Mouse (Mus musculus) right cerebral cortex, adult 2 months (tissue): ENCODE measurements around the gene Fam160a1.

Source experiments
- DNase-seq, 2 experiments: peaks; one replicate each; pipeline ENCODE4 v3.0.0; 2021 to 2022; ENCODE audit warnings: low spot score in 2 of 2

The Fam160a1 gene

DNA sequence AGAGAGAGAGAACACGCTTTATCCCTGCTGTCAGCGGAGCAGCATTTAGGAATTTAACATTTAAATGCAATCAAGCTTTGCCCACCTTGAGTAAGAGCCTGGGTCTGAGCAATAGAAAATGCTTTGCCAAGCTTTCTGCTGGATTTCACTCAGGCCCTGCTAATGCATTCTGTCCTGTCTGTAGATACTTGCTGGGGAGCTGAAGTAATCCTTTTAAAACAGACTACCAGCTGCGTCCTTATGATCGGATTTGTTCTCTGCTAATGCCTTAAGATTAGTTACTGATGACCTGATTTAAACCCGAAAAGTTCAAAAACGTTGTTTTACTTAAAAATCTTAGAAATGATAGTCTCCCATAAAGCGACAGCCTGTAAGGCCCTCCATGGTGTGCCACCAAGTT lies 136.0 kb downstream of the Fam160a1 start:
- no peak for DNase-seq

DNA sequence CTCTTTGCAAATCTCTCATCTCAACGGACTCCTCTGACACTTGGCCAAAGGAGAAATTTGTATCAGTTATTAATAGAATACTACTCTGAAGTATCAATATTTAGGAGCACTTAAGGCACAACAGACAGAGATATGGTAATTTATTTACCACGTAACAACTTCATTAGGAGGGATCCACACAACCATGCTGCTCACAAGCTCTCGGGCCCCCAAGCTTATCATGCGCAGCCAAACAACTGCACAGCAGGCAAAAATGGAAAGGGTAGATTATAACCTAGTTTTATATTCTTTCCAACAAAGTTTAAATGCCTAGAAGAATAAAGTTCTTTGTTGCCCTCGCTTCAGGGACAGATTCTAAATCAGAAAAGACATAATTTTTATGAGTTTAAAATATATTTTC lies 137.1 kb downstream of the Fam160a1 start:
- DNase-seq, result no peak

DNA sequence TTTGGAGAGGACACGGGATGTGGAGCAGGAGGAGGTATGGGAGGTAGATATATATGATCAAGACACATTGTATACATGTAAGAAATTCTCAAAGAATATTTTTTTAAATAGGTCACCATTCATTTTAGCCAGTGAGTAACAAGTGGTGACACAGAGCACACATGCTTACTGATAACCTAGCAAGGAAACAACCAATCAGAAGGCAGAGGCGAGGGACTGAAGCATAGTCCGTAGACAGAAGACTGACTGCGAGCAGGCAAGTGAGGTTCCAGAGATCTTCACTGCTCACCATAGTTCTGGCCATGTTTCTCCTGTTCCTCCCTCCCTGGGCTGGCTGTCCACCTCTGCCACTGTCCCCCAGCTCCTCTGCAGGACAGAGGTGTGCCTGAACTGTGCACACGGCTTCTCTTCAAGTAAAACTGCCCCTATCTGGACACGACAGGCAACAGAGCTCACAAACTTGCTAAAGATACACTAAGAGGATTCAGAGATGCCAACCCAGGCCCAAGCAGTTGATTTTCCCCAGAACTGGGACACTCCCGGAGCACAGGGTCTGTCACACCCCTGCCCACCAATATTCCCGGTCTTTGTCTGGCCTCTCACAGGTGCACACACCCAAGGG lies 137.7 kb downstream of the Fam160a1 start:
- DNase-seq, result no peak

DNA sequence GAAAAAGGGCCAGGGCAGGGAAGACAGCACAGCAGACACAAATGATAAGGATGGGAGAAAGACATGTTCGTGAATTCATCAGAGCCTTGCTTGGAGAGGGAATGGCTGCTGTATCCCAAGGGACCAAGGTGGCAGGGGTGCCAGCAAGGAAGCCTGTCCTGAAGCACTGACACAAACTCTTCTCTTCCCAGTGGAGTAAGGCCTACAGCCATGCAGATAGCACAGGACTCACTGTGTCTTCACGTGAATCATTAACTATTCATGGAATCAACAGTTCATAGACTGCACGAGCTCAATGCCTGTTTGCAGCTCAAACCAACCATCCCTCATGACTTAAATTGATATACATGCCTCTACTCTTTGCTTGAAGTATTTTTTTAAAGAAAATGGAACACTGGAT lies 139.1 kb downstream of the Fam160a1 start:
- DNase-seq, result no peak

DNA sequence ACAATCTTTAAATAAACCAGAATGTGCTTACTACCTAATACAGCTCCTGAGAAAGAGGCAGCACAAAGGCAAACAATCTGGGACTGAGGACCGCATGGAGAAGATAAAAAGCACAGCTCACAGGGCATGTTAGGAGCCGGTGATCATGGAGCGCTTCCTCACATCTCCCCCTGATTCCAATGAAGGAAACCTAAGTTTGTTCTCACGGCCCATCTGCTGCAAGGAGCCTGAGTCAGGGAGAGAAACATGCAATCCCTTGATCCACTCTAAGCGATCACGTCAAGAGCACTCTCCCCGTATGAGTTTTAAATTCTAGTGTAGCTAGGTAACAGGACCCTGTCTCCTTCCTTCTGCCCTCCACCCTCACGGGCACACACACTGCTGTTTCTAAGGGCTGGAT lies 140.0 kb downstream of the Fam160a1 start:
- DNase-seq, result no peak

DNA sequence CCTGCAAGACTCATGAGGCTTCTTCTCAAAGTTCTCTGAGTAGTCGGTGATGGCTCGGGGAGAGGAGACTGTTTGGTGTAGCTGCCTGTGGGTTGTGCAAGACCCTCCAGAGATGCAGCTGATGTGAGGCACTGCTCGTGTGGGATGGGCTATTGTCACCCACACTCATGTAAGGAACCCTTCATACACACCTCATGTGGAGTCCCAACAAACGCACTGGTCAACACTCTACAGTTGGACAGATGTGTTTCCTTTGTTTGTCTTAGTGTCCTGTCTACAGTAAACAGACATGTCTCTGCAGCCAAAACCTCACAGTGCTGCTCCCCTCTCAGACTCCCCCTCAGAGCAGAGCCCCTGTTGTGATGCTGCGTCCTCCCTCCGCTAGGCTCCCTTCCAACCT lies 147.2 kb downstream of the Fam160a1 start:
- DNase-seq, result no peak

DNA sequence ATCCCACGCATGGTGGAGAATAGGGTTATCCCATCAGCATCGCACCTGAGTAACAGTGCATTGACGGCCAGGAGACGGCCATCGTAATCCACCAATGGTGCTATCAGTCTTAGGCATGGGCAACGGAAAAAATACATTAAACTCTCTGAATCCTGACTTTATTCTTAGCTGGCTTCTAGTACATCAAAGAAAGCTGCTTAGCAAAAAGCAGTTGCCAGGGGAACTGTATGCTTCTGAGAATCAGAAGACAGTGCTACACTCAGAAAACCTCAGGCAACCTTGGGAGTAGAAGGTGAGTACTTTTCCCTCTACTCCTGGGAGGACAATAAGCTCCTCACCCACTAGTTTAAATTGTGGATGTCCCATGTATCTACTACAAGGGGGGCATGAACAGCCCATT lies 149.4 kb downstream of the Fam160a1 start:
- peak in 1 of 2 experiments; percentile 32 for DNase-seq

DNA sequence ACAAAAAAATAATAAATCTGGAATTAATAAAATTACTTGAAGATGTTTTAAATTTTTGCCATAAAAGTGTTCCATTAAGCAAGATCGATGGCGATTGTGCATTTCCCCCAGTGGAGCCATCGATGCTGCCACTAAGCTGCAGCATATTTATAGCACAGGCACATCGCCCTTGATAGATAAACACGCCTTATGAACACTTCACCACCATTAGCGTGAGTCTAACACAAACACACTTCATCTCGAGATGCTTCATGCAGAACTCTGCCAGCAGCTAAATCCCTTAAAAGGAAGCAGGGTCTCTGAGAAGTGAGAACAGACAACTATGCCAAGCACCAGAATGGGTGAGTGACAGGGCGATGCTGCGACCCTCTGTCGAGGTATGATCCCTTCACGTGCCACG lies 150.4 kb downstream of the Fam160a1 start:
- DNase-seq, result no peak

DNA sequence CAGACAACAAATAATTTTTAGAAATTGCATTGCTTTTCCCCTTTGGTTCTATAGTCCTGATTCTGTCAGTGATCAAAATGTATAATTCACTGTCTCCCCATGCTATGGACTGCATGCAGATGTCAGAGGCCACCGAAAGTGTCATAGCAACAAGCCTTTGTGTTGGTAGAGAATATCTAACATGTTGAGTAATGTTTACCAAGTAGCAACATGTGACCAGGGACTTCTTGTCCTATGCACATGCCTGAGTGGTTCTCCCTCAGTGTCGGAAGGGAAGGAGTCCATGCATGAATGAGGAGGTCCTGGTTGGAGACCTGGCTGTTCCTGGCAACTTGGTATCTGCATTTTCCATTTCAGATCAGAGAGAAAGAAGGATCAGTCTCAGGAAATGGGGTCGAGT lies 150.9 kb downstream of the Fam160a1 start:
- no peak for DNase-seq

DNA sequence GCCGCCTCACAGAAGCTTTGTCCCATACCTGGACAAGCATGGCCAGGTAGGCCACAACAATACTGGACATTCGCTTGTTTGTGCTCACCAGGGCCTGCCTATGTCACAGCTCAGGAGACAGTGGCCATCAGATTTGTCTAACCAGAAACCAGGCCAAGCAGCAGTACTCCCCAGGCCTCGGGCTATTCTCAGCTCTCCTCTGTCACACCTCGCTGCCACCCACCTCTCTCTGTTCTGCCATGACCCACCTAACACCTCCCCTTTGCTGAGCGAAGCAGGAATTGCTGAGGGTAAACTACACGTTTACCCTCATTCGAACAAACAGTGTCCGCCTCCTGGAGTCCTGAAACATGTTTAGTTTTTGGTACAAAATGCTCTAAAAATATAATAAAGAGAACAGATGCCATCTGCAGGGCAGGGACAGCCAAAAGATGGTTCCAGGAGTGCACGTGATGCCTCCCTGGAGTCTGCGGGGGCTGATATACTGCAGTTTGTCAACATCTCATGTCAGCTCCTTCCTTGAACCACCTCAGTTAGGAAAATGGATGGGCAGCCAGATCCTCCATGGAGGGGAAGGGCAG lies 152.4 kb downstream of the Fam160a1 start:
- peak; percentile 70 to 76 for DNase-seq

DNA sequence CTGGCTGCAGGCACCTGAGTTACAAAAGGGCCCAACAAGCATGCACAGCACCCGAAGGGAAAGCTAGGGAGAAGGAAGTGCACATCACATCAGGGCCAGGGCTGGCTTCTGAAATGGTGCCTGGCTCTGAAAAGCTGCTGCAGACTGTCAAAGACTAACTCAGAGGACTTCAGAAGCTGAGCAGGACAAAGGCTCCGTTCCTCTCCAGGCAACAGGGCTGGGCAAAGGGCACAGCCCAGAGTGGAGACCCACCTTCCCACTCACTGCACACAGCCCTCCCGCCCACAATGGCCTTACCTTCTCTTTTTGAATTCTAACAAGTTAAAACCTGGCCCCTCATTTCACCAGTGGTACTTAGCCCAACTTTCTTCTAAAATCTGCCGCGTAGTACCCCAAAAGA lies 153.3 kb downstream of the Fam160a1 start:
- DNase-seq, result no peak

DNA sequence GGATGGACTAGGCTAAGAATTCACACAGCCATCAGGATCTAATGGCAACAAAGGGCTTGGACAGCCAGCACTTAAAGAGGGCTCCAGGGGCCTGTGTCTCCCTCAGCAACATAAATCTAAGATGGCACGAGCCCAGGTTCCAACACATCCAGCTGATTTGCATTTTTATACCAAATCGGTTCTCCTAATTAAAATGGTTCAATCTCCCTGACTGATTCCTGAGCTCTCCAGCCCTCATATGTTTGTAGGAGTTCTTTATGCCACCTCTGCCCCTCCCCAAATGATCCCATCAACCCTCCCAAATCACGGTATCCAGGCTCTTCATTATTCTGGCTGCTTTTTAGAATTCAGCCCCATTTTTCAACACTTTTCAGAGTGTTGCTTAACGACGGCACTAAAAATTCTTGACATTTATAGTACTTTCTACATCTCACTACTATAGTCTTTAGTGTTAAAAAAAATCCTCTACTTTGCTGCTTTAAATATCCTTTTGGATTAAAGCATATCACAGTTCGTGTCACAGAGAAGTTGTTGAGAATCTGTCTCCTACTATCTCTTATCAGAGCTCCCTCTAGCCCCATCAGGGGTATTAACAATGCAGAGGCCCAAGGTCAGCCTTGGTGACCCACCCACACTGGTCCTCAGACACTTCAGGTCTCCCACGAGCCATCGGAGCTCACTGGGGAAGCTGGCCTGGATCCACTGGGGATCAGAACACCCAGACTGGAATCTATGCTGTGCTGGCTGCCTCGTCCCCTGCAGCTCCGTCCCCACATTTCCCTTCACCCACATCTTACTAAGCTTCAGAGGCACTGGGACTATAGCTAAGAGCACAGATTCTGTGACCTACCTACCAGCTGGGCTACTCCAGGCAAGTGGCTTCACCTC lies 154.9 kb downstream of the Fam160a1 start:
- peak in 1 of 2 experiments; percentile 45 for DNase-seq

DNA sequence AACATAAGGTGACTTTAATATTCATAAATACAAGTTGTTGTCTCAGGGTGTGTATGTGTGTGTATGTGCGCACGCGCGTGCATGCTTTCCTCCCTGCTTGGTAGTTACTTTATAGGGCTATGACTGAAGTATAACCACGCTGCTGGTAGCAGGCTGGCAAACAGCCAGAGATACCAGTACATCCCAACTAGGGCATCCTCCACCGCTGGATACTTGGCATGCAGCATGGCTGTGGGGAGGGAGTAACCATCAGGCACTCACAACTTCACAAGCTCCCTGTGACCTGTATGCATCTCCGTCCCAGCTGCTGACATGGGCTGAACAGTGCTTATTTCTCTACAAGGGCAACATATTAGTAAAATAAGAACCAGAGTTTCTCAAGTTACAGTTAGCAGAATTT lies 157.4 kb downstream of the Fam160a1 start:
- no peak for DNase-seq

DNA sequence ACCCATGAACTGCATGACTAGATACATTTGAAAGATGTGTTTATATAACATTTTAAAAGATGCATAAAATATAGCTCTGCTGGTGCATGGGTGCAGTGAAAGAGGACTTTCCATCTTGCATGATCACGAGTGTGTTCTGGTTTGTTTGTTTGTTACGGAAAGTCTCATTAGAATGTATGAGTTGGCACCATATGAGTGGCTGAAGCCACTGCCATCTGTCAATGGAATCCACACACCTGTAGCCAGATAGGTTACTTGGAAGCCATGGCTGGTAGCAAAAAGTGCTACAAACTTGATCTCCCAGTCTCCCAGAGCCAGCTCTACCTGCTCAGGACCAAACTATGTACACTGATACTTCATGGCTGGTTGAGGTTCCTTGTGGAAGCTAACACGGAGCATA lies 161.6 kb downstream of the Fam160a1 start:
- no peak for DNase-seq

DNA sequence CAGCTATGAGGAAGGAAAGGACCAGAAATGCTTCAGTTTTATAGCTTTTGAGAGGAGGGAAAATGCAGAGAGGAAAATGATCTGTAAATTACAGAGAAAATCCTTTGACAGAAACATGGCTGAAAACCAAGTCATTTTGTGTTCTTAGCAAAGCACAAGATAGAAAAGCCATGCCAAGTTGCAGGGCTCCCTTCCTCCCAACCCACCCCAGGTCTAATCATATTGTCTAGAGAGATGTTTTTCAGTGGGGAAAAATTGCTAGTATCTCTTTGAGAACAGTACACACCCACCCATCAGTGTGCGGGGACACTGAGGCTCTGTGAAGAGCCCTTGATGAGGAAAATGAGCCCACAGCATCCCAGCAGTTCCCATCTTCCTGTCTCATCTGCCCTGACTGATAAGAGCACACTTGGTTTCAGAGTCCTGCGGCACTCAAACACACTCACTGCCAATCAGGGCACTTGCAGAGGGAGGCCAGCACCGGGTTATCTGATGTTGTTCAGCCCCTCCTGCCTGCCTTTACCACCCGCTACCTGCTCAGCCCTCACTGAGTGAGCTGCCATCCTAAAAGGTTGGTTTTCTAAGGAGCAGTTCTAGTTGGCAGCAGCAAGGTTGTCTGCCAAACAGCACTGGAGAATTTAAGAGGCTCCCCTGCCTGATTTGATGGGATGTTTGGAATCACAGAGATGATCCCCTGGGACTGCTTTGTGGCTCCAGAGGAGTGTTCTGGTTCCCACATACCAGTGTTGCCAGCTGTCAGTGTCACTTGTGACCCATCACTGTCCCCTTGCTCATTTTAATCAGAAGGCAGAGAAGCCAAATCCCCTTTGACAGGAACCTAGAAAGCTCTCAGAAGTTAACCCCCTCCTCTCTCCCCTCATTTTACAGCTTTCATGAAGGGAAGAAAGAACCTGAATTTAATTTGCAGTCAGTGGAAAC lies 164.1 kb downstream of the Fam160a1 start:
- DNase-seq, result no peak

DNA sequence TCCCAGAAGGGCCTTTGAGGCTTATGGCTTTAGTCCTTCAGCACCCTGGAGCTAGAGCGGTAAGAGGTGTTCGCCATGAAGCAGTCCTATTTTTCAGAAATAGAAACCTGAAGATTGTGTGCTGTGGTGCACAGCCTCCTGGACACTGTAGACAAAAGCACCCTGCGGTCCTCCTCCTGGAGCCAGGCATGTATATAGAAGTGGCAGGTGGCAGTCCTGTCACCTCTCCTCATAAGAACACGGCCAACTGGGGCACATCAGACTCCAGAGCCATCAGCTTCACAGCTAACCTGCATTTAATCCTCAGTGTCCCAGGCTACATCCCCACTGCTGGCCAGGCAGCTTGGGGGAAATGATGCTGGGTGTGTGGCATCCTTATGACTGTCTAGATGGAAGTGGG lies 167.9 kb downstream of the Fam160a1 start:
- no peak for DNase-seq

DNA sequence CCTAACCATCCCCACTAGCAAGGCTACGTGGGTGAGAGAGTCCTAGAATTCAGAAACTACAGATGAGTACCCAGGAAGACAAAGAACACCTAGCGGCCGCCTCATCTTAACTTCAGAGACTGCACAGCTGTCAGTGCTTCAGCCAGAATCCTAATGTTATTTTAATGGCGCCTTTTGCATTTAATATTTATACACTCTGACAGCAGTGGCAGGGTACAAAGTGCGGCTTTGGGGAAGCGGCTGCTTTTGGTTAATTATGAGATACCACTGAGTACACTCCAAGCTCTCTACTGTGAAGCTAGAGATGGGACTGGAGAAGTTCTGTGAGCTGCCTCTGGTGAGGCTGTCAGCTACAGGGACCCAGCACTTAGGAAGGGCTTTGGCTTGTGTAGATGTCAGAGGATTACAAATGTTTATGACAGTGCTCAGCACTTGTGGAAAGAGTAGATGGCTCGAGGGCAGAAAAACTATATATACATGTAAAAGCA lies 171.5 kb downstream of the Fam160a1 start:
- no peak for DNase-seq

DNA sequence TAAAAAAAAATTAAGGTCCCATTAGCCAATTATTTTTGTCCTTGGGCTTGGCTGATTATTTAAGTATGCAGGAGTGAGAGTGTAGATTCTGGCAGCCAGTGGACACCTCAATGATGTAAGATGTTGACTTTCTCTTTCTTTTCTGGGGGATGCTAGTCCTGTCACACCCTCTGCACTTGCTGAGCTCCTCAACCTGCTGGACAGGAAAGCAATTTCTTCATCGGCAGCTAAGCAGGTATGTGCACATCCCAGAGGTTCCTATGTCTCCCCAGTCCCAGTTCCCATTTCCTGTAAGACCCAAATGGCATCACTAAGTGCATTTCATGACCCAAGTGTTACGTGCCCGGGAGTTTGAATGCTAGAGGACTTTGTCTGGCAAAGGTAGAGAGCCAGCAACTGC lies 172.3 kb downstream of the Fam160a1 start:
- no peak for DNase-seq

DNA sequence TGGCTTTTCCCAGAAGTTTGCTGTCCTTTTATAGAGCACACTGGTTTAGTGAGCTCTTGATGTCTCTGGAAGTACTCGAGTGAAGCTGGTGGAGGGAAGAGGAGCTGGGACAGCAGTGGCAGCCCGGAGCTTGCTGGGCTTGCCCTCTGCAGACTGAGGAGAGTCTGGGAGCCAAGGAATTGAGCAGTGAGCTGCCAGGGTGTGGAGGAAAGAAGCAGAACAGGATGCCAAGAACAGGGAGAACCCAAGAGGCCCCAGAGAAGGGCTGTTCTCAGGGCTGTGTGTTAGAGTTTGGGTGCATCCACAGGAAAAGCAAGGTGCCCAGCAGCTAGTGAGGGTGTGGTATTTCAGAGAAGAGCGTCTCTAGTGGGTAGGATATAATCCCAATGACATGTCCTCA lies 175.3 kb downstream of the Fam160a1 start:
- no peak for DNase-seq

DNA sequence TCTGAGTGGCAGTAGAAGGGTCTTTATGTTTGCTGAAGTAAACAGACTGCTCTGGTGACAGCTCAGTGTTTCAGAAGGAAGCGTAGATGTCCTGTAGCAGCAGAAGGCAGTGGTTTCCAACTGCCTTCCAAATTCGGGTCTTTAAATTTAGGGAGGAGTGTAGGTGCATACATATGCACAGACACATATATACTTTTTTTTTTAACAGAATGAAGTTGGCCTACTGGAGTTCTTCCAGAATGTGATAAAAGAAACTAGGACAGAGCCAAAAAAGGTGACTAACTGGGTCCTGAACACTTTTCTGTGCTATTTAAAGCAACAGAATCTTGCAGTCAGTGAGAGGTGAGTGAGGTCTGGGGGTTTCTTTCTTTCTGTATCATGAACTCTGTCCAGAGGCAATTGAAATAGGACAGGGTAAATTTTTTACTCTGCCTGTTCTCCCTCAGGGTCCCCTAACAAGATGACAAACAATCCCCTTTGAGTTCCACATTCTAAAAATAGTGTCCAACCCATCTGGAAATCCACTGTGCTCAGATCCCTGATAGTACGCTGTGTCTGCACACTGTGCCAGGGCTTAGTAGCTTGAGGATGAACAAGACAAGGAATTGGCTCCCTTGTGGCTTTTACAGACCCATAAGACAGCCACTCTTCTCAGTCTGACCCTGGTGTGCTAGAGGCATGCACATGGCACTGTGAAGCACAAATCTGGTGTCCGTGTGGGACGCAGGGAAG lies 180.2 kb downstream of the Fam160a1 start:
- peak in 1 of 2 experiments; percentile 50 for DNase-seq

DNA sequence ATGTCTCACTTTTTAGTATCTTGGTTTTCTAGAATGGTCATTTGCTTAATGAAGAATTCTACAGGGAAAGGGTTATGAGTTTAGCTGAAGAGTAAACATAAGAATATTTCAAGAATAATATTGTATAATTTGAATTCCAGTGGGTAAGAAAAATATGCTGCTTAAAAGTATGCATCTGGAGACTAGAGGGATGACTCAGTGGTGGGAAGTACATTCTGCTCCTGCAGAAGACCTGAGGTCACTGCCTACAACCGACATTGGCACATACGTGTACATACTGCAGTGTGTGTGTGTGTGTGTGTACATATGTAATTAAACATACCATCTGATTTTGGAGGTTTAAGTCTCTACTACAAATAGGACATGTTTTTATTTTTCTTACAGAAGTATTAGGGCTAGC lies 181.5 kb downstream of the Fam160a1 start:
- DNase-seq, result no peak
